Mouse (Mus musculus): ENCODE measurements around the gene Ddx28. TPM values are rescaled to one million over a fixed set of nuclear protein-coding genes. Genes with fewer than 3 reads are reported as not detected.
A peak's percentile ranks its signal among the peaks of the same experiment; 100 is the strongest.

The Ddx28 gene
- polyA plus RNA-seq, 1 experiment from 2014 or later: 22.4 TPM

GRCm38 (mm10) chr8:105981146-105981545, 30.5 kb downstream of the Ddx28 start:
- DNase-seq (ENCODE audit: low spot score): no peak
- Histone ChIP-seq H3K4me1 (replicated peaks) (no peaks in the 10 kb centered on the region), H3K36me3 (no peaks in the 10 kb centered on the region), H3K4me3 (no peak overlapping the region), H3K27me3 (ENCODE audit: insufficient read depth, poor library complexity, severe bottlenecking) (no peaks in the 10 kb centered on the region), H3K27ac (no peak overlapping the region), H3K9me3 (no peaks in the 10 kb centered on the region)
- 81% methylated on average over 1 of the region's 1 CpGs for WGBS

- H3K9me3 ChIP-seq: no peaks in the 10 kb centered on the region
- H3K36me3 ChIP-seq: no peaks in the 10 kb centered on the region
- WGBS: 92% methylated on average over 15 of the region's 15 CpGs
Measured at GRCm38 (mm10) chr8:105979325-105979724, 32.4 kb downstream of the Ddx28 start, which contains the start of gene Dpep3. Gene Dpep3, minus strand, starts transcription at chr8:105979429.

GRCm38 (mm10) chr8:105975363-105975762, 36.3 kb downstream of the Ddx28 start:
- Histone ChIP-seq H3K27ac (no peak overlapping the region), H3K27me3 (ENCODE audit: insufficient read depth, poor library complexity, severe bottlenecking) (no peaks in the 10 kb centered on the region), H3K4me3 (no peak overlapping the region), H3K9me3 (no peaks in the 10 kb centered on the region), H3K36me3 (no peaks in the 10 kb centered on the region), H3K4me1 (replicated peaks) (no peaks in the 10 kb centered on the region)
- WGBS: 62% methylated on average over 7 of the region's 7 CpGs
- DNase-seq (ENCODE audit: low spot score): no peak

More at GRCm38 (mm10) chr8:105979325-105979724, 32.4 kb downstream of the Ddx28 start, which contains the start of gene Dpep3:
- Histone ChIP-seq H3K4me1 (replicated peaks) (no peaks in the 10 kb centered on the region), H3K4me3 (no peak within 1 kb of the TSS), H3K27me3 (ENCODE audit: insufficient read depth, poor library complexity, severe bottlenecking) (no peaks in the 10 kb centered on the region), H3K27ac (no peak within 1 kb of the TSS)
- no peak for DNase-seq (ENCODE audit: low spot score)

GRCm38 (mm10) chr8:105971019-105971720, 40.5 kb downstream of the Ddx28 start:
- Histone ChIP-seq H3K36me3 (no peaks in the 10 kb centered on the region), H3K4me3 (no peak overlapping the region), H3K9me3 (no peaks in the 10 kb centered on the region), H3K27me3 (ENCODE audit: insufficient read depth, poor library complexity, severe bottlenecking) (peaks cover 22% of the 10 kb centered on the region), H3K4me1 (replicated peaks) (peaks cover 11% of the 10 kb centered on the region), H3K27ac (no peak overlapping the region)
- 76% methylated on average over 8 of the region's 8 CpGs for WGBS
- DNase-seq (ENCODE audit: low spot score): no peak

GRCm38 (mm10) chr8:105969367-105969766, 42.3 kb downstream of the Ddx28 start:
- 69% methylated on average over 1 of the region's 1 CpGs for WGBS
- DNase-seq (ENCODE audit: low spot score): no peak
- H3K36me3 ChIP-seq: no peaks in the 10 kb centered on the region

GRCm38 (mm10) chr8:105966692-105967311, 44.9 kb downstream of the Ddx28 start:
- DNase-seq (ENCODE audit: low spot score): peak; percentile 62
- Histone ChIP-seq H3K9me3 (no peaks in the 10 kb centered on the region), H3K4me3 (peak overlapping the region; percentile 77), H3K36me3 (no peaks in the 10 kb centered on the region), H3K4me1 (replicated peaks) (peaks cover 33% of the 10 kb centered on the region), H3K27ac (no peak overlapping the region), H3K27me3 (ENCODE audit: insufficient read depth, poor library complexity, severe bottlenecking) (peaks cover 43% of the 10 kb centered on the region)
- WGBS: 7% methylated on average over 19 of the region's 19 CpGs

More at GRCm38 (mm10) chr8:105969367-105969766, 42.3 kb downstream of the Ddx28 start:
- H3K4me3 ChIP-seq: no peak overlapping the region
- H3K27ac ChIP-seq: no peak overlapping the region
- no peaks in the 10 kb centered on the region for H3K9me3 ChIP-seq
- H3K27me3 ChIP-seq (ENCODE audit: insufficient read depth, poor library complexity, severe bottlenecking): peaks cover 40% of the 10 kb centered on the region
- peaks cover 29% of the 10 kb centered on the region for H3K4me1 ChIP-seq (replicated peaks)

GRCm38 (mm10) chr8:105965905-105966341, 45.8 kb downstream of the Ddx28 start, which contains the start of gene Slc12a4:
Gene Slc12a4, minus strand, starts transcription at chr8:105966097.
- DNase-seq (ENCODE audit: low spot score): peak; percentile 80
- Histone ChIP-seq H3K27me3 (ENCODE audit: insufficient read depth, poor library complexity, severe bottlenecking) (peaks cover 43% of the 10 kb centered on the region), H3K36me3 (no peaks in the 10 kb centered on the region), H3K27ac (peak within 1 kb of the TSS; percentile 87), H3K4me3 (peak within 1 kb of the TSS; percentile 77), H3K4me1 (replicated peaks) (peaks cover 33% of the 10 kb centered on the region), H3K9me3 (no peaks in the 10 kb centered on the region)
- WGBS: under 1% methylated on average over 47 of the region's 47 CpGs

- Histone ChIP-seq H3K4me3 (peak overlapping the region; percentile 77), H3K36me3 (no peaks in the 10 kb centered on the region), H3K27ac (peak overlapping the region; percentile 87), H3K9me3 (no peaks in the 10 kb centered on the region), H3K4me1 (replicated peaks) (peaks cover 33% of the 10 kb centered on the region), H3K27me3 (ENCODE audit: insufficient read depth, poor library complexity, severe bottlenecking) (peaks cover 43% of the 10 kb centered on the region)
- DNase-seq (ENCODE audit: low spot score): peak; percentile 47
- WGBS: 3% methylated on average over 40 of the region's 40 CpGs
Measured at GRCm38 (mm10) chr8:105965266-105965904, 46.3 kb downstream of the Ddx28 start.

GRCm38 (mm10) chr8:105964506-105965265, 47.0 kb downstream of the Ddx28 start:
- 68% methylated on average over 12 of the region's 12 CpGs for WGBS
- H3K27ac ChIP-seq: no peak overlapping the region; the same call in 1 of the 2 replicates
- peak overlapping the region; percentile 77 for H3K4me3 ChIP-seq
- H3K36me3 ChIP-seq: no peaks in the 10 kb centered on the region
- H3K4me1 ChIP-seq (replicated peaks): peaks cover 33% of the 10 kb centered on the region
- H3K9me3 ChIP-seq: no peaks in the 10 kb centered on the region
- peak; percentile 5 for DNase-seq (ENCODE audit: low spot score)
- peaks cover 43% of the 10 kb centered on the region for H3K27me3 ChIP-seq (ENCODE audit: insufficient read depth, poor library complexity, severe bottlenecking)

- Histone ChIP-seq H3K4me3 (no peak overlapping the region), H3K9me3 (no peaks in the 10 kb centered on the region), H3K27me3 (ENCODE audit: insufficient read depth, poor library complexity, severe bottlenecking) (peaks cover 24% of the 10 kb centered on the region), H3K4me1 (replicated peaks) (peaks cover 26% of the 10 kb centered on the region), H3K36me3 (peaks cover 9% of the 10 kb centered on the region), H3K27ac (no peak overlapping the region)
- 89% methylated on average over 10 of the region's 10 CpGs for WGBS
- no peak for DNase-seq (ENCODE audit: low spot score)
Measured at GRCm38 (mm10) chr8:105961536-105961935, 50.1 kb downstream of the Ddx28 start.

GRCm38 (mm10) chr8:105961101-105961500, 50.6 kb downstream of the Ddx28 start:
- H3K9me3 ChIP-seq: no peaks in the 10 kb centered on the region
- 75% methylated on average over 14 of the region's 14 CpGs for WGBS
- peaks cover 22% of the 10 kb centered on the region for H3K4me1 ChIP-seq (replicated peaks)
- DNase-seq (ENCODE audit: low spot score): no peak
- no peak overlapping the region for H3K27ac ChIP-seq
- peaks cover 20% of the 10 kb centered on the region for H3K27me3 ChIP-seq (ENCODE audit: insufficient read depth, poor library complexity, severe bottlenecking)
- H3K4me3 ChIP-seq: no peak overlapping the region
- peaks cover 9% of the 10 kb centered on the region for H3K36me3 ChIP-seq

Measured in hindbrain, embryonic 10.5 days (tissue).